In the genomic region with DNA sequence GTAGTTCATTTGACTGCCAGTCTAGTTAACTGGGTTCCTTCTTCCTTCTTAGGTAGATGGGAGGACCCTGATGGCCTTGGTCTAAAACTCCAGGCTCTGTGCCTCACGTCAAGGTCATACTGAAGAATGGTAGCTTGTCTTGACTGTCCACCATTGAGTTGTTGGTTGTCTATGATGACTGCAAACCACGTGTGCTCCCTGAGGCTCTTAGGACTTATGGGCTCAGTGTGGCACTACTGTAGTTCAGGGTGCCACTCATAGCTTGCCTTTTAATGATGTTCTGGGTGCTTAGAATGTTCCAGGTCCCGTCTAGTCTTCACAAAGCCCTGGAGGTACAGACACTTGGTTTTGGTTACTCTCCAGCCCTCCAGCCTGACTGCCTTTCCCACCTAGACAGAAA, we compare ENCODE assay signal across 9 mouse cellular contexts. TPM values are rescaled to one million over a fixed set of nuclear protein-coding genes. Genes with fewer than 3 reads are reported as not detected.
DNase-seq lines count a peak whose midpoint lies in the region; ATAC-seq and TF ChIP-seq lines count a peak whose summit lies in the region.
"Had no signal": no experiment of that assay in that cellular context is flagged by ENCODE, and none has a peak within 500 bp of the region (broad histone marks: within the 10 kb centered on the region; RNA-seq: fewer than 3 reads in every experiment).

No protein-coding gene starts in this region.

- no peak for DNase-seq in heart, postnatal 14 days
- DNase-seq in testis, postnatal 14 days (ENCODE audit: low spot score): no peak
- DNase-seq in stomach, postnatal 0 days (ENCODE audit: low spot score): no peak
- no peak for DNase-seq in adrenal gland, adult 18-20 months (ENCODE audit: low spot score in 2 of 2)
- no peak for DNase-seq in adrenal gland, adult 2 months
- DNase-seq: kidney, postnatal 25 days had no signal

- H3K27me3 ChIP-seq in heart, embryonic 12.5 days (replicated peaks): no peaks in the 10 kb centered on the region
- no peaks in the 10 kb centered on the region for H3K27me3 ChIP-seq in testis, adult 2 months (ENCODE audit: control insufficient read depth, insufficient read depth, low read length)
- no peaks in the 10 kb centered on the region for H3K27me3 ChIP-seq in liver, embryonic 12.5 days (replicated peaks)
- no peaks in the 10 kb centered on the region for H3K27me3 ChIP-seq in stomach, postnatal 0 days (ENCODE audit: control insufficient read depth, insufficient read depth, low read length)

- no peak for TF ChIP-seq POLR2A in testis, adult 2 months (IDR thresholded peaks at IDR 0.05; ENCODE audit: control insufficient read depth, low read depth, low read length)

- H3K27ac ChIP-seq in heart, embryonic 12.5 days (ENCODE audit: poor library complexity, severe bottlenecking): no peak overlapping the region
- H3K27ac ChIP-seq in testis, adult 2 months (ENCODE audit: control insufficient read depth, insufficient read depth, low read depth, low read length): peak overlapping the region; percentile 19; the same call in 1 of the 2 replicates
- H3K27ac ChIP-seq in liver, embryonic 12.5 days: no peak overlapping the region
- H3K27ac ChIP-seq in stomach, postnatal 0 days (replicated peaks): peak overlapping the region; percentile 78

- ATAC-seq in heart, embryonic 12.5 days (ENCODE audit: insufficient number of reproducible peaks, low FRiP score): no peak
- no peak for ATAC-seq in liver, embryonic 12.5 days
- ATAC-seq in stomach, postnatal 0 days (ENCODE audit: low FRiP score, low TSS enrichment): no peak

- H3K36me3 ChIP-seq in heart, embryonic 12.5 days: peaks cover 3% of the 10 kb centered on the region; the same call in 1 of the 2 replicates
- H3K36me3 ChIP-seq in testis, adult 2 months (ENCODE audit: control insufficient read depth, insufficient read depth, low read length): no peaks in the 10 kb centered on the region
- H3K36me3 ChIP-seq in liver, embryonic 12.5 days: peaks cover 16% of the 10 kb centered on the region
- no peaks in the 10 kb centered on the region for H3K36me3 ChIP-seq in stomach, postnatal 0 days (ENCODE audit: control insufficient read depth, insufficient read depth, low read length)

- peaks cover 43% of the 10 kb centered on the region for H3K4me1 ChIP-seq in heart, embryonic 12.5 days (replicated peaks)
- H3K4me1 ChIP-seq in testis, adult 2 months (ENCODE audit: control insufficient read depth, insufficient read depth, low read length): 0 out of 2 replicates have a peak, but pooled peaks cover 2% of the 10 kb centered on the region
- H3K4me1 ChIP-seq in liver, embryonic 12.5 days: peaks cover 57% of the 10 kb centered on the region
- H3K4me1 ChIP-seq in stomach, postnatal 0 days (replicated peaks; ENCODE audit: control insufficient read depth, insufficient read depth): peaks cover 19% of the 10 kb centered on the region

- 87% methylated on average over 3 of the region's 3 CpGs for WGBS in heart, embryonic 12.5 days
- WGBS in liver, embryonic 12.5 days (ENCODE audit: insufficient replicate concordance): 76% methylated on average over 3 of the region's 3 CpGs
- WGBS in stomach, postnatal 0 days: 62% methylated on average over 3 of the region's 3 CpGs

- H3K4me2 ChIP-seq in heart, embryonic 12.5 days: peak overlapping the region; percentile 96
- H3K4me2 ChIP-seq in liver, embryonic 12.5 days: peak overlapping the region; percentile 79
- H3K4me2 ChIP-seq in stomach, postnatal 0 days (replicated peaks; ENCODE audit: low read depth): peak overlapping the region; percentile 95

- no peaks in the 10 kb centered on the region for H3K9me3 ChIP-seq in heart, embryonic 12.5 days (replicated peaks)
- no peaks in the 10 kb centered on the region for H3K9me3 ChIP-seq in liver, embryonic 12.5 days (replicated peaks)
- no peaks in the 10 kb centered on the region for H3K9me3 ChIP-seq in stomach, postnatal 0 days (ENCODE audit: control insufficient read depth, low read length)

- no peak for TF ChIP-seq EP300 in stomach, postnatal 0 days (optimal IDR thresholded peaks at IDR 0.05)

- no peak overlapping the region for H3K9ac ChIP-seq in heart, embryonic 12.5 days
- H3K9ac ChIP-seq in liver, embryonic 12.5 days: peak overlapping the region; percentile 76
- H3K9ac ChIP-seq in stomach, postnatal 0 days (ENCODE audit: low read length): peak overlapping the region; percentile 38

- H3K4me3 ChIP-seq in heart, embryonic 12.5 days: peak overlapping the region; percentile 75; the same call in 1 of the 2 replicates
- no peak overlapping the region for H3K4me3 ChIP-seq in testis, adult 2 months (ENCODE audit: control insufficient read depth, low read depth, low read length)
- peak overlapping the region; percentile 74 for H3K4me3 ChIP-seq in liver, embryonic 12.5 days
- peak overlapping the region; percentile 85; the same call in 1 of the 2 replicates for H3K4me3 ChIP-seq in stomach, postnatal 0 days (ENCODE audit: low read depth, low read length)

- intact Hi-C loops in heart, postnatal 14 days (cut with DNase I): no loop called here

- TF ChIP-seq CTCF in testis, adult 2 months (IDR thresholded peaks at IDR 0.05; ENCODE audit: control insufficient read depth, insufficient read depth, insufficient replicate concordance, low read depth, low read length): no peak
- TF ChIP-seq CTCF in stomach, postnatal 0 days (IDR thresholded peaks at IDR 0.05; ENCODE audit: low read depth): no peak

RNA-seq across cellular contexts. Expression of gene Psap, which starts 1.4 kb away (rescaled TPM):
- 95.6 and 100.0 TPM in 2 replicates for polyA plus RNA-seq in heart, embryonic 12.5 days (2016; fragmentation: Nextera tagmentation; extraction: Ambion mirVana)
- 100 to 1,000 TPM; 904 to 976 TPM for total RNA-seq in heart, postnatal 14 days (2021)
- polyA plus RNA-seq in testis, adult 2 months (2012; rRNA removed): 235 and 280 TPM in 2 replicates
- polyA plus RNA-seq in liver, embryonic 12.5 days (2016; fragmentation: Nextera tagmentation; extraction: Ambion mirVana): 42.9 and 43.3 TPM in 2 replicates
- 128 and 129 TPM in 2 replicates for polyA plus RNA-seq in stomach, postnatal 0 days (2015; fragmentation: Nextera tagmentation; extraction: Ambion mirVana)
- 1,000 to 10,000 TPM; 1,159 to 1,329 TPM for total RNA-seq in adrenal gland, adult 18-20 months (2021)
- 1,000 to 10,000 TPM; 1,081 to 1,299 TPM for total RNA-seq in adrenal gland, adult 2 months (2021)
- polyA plus RNA-seq in adrenal gland, adult 2 months (2012; rRNA removed): 1,236 and 1,342 TPM in 2 replicates

RNA-seq across cellular contexts. Expression of gene Chst3, which starts 59.7 kb away (rescaled TPM):
- polyA plus RNA-seq in heart, embryonic 12.5 days (2016; fragmentation: Nextera tagmentation; extraction: Ambion mirVana): 0.69 and 0.72 TPM in 2 replicates
- total RNA-seq in heart, postnatal 14 days (2021): 1 to 10 TPM; 1.2 to 1.4 TPM
- 0.34 and 0.52 TPM in 2 replicates for polyA plus RNA-seq in testis, adult 2 months (2012; rRNA removed)
- polyA plus RNA-seq in liver, embryonic 12.5 days (2016; fragmentation: Nextera tagmentation; extraction: Ambion mirVana): 0.22 and 0.31 TPM in 2 replicates
- 1.1 and 1.4 TPM in 2 replicates for polyA plus RNA-seq in stomach, postnatal 0 days (2015; fragmentation: Nextera tagmentation; extraction: Ambion mirVana)
- total RNA-seq in adrenal gland, adult 18-20 months (2021): under 1 TPM; 0.77 to 0.86 TPM
- total RNA-seq in adrenal gland, adult 2 months (2021): under 1 TPM; 0.37 to 0.79 TPM
- polyA plus RNA-seq in adrenal gland, adult 2 months (2012; rRNA removed): 1.7 TPM in 2 replicates

Comparison
In these comparisons a context has a peak if more than half of its experiments do, and no peak if none do; other contexts are left out.
1. H3K27ac ChIP-seq: peak in testis, adult 2 months (single experiment) and stomach, postnatal 0 days (single experiment); none in heart, embryonic 12.5 days (single experiment) and liver, embryonic 12.5 days (single experiment).
2. Peak in every context shown above with its lines, with median percentiles within 50 percentile points of each other: H3K4me2 ChIP-seq.